In genomic region chr17:31191825-31192224, GRCm38 (mm10) we compare ENCODE assay signal across 22 mouse cellular contexts. TPM values are rescaled to one million over a fixed set of nuclear protein-coding genes. Genes with fewer than 3 reads are reported as not detected.
"Had no signal": no experiment of that assay in that cellular context is flagged by ENCODE, and none has a peak within 500 bp of the region (broad histone marks: within the 10 kb centered on the region; RNA-seq: fewer than 3 reads in every experiment).

No protein-coding gene starts in this region.

- DNase-seq: lung, adult 18-20 months; lung, embryonic 14.5 days; lung, postnatal 10 days; lung, postnatal 4 days; midbrain, embryonic 14.5 days; right cerebral cortex, postnatal 14 days; thymus, adult 2 months; thymus, postnatal 14 days; thymus, postnatal 36 days had no signal

- H3K4me3 ChIP-seq: midbrain, embryonic 10.5 days; midbrain, embryonic 12.5 days; myocyte; neural tube, embryonic 12.5 days; stomach, embryonic 15.5 days had no signal

- H3K27me3 ChIP-seq: midbrain, embryonic 12.5 days; neural tube, embryonic 12.5 days; stomach, embryonic 15.5 days had no signal

- H3K9me3 ChIP-seq: midbrain, embryonic 10.5 days; midbrain, embryonic 12.5 days; stomach, embryonic 15.5 days had no signal

- H3K36me3 ChIP-seq: midbrain, embryonic 10.5 days; midbrain, embryonic 12.5 days; neural tube, embryonic 12.5 days; stomach, embryonic 15.5 days had no signal

- H3K4me1 ChIP-seq: midbrain, embryonic 12.5 days; neural tube, embryonic 12.5 days; stomach, embryonic 15.5 days had no signal

- H3K4me2 ChIP-seq: lung, embryonic 14.5 days; midbrain, embryonic 12.5 days; neural tube, embryonic 12.5 days; stomach, embryonic 15.5 days had no signal

- H3K9ac ChIP-seq: lung, embryonic 14.5 days; midbrain, embryonic 12.5 days; neural tube, embryonic 12.5 days; stomach, embryonic 15.5 days had no signal

- H3K27ac ChIP-seq: midbrain, embryonic 12.5 days; neural tube, embryonic 12.5 days; stomach, embryonic 15.5 days; stomach, postnatal 0 days had no signal

- ATAC-seq: midbrain, embryonic 16.5 days had no signal

RNA-seq across cellular contexts. Expression of gene Tmprss3, which starts 7.0 kb away (rescaled TPM):
- polyA plus RNA-seq: lung, embryonic 14.5 days; lung, embryonic 16.5 days; midbrain, embryonic 10.5 days; midbrain, embryonic 12.5 days; midbrain, embryonic 14.5 days; midbrain, embryonic 16.5 days; myocyte; neural tube, embryonic 12.5 days; neural tube, embryonic 14.5 days had no signal

RNA-seq across cellular contexts. Expression of gene Ubash3a, which starts 15.8 kb away (rescaled TPM):
- polyA plus RNA-seq: midbrain, embryonic 14.5 days; midbrain, embryonic 16.5 days; myocyte had no signal

RNA-seq across cellular contexts. Expression of gene Tff1, which starts 26.7 kb away (rescaled TPM):
- total RNA-seq: megakaryocyte, adult 5-6 weeks; megakaryocyte-erythroid progenitor cell, adult 5-6 weeks; neutrophil, adult 5-6 weeks had no signal
- polyA plus RNA-seq: lung, embryonic 14.5 days; lung, embryonic 16.5 days; midbrain, embryonic 10.5 days; midbrain, embryonic 12.5 days; midbrain, embryonic 14.5 days; midbrain, embryonic 16.5 days; neural tube, embryonic 12.5 days; neural tube, embryonic 14.5 days; spleen, adult 2 months had no signal

RNA-seq across cellular contexts. Expression of gene Tff2, which starts 47.7 kb away (rescaled TPM):
- total RNA-seq: megakaryocyte, adult 5-6 weeks; megakaryocyte-erythroid progenitor cell, adult 5-6 weeks; neutrophil, adult 5-6 weeks had no signal
- polyA plus RNA-seq: lung, embryonic 14.5 days; midbrain, embryonic 10.5 days; midbrain, embryonic 12.5 days; midbrain, embryonic 14.5 days; midbrain, embryonic 16.5 days; myocyte; neural tube, embryonic 12.5 days; neural tube, embryonic 14.5 days had no signal
